Mouse (Mus musculus): Measurements from ENCODE around the gene Calm1.
"Not testable (repeated sequence)": the region's sequence is repeated elsewhere in the genome, so short reads cannot be mapped to it uniquely, and the experiment has no call there.

Gene Calm1

GRCm38 (mm10) chr12:100198967-100199660 is at the start of gene Calm1:
TSS of gene Calm1 (plus strand) at chr12:100199435.
- peak; percentile 95 for DNase-seq (ENCODE audit: low spot score)

GRCm38 (mm10) chr12:100152466-100152865 is 46.8 kb upstream of the Calm1 start:
- no peak for DNase-seq (ENCODE audit: low spot score)

- peak; percentile 94 for DNase-seq (ENCODE audit: low spot score)
These were observed 39.8 kb upstream of the Calm1 start, which contains the start of gene Nrde2 for GRCm38 (mm10) chr12:100159261-100159975. TSS of gene Nrde2 (minus strand) at chr12:100159653.

GRCm38 (mm10) chr12:100164991-100165500 is 34.2 kb upstream of the Calm1 start:
- DNase-seq (ENCODE audit: low spot score) = no peak

GRCm38 (mm10) chr12:100166177-100166576 is 33.1 kb upstream of the Calm1 start:
- peak; percentile 86 for DNase-seq (ENCODE audit: low spot score)

- DNase-seq (ENCODE audit: low spot score) = no peak
These were observed 32.3 kb upstream of the Calm1 start for GRCm38 (mm10) chr12:100166939-100167338.

- no peak for DNase-seq (ENCODE audit: low spot score)
These were observed 31.7 kb upstream of the Calm1 start for GRCm38 (mm10) chr12:100167502-100167901.

- DNase-seq (ENCODE audit: low spot score) = peak; percentile 72
These were observed 31.0 kb upstream of the Calm1 start for GRCm38 (mm10) chr12:100167931-100168871.

GRCm38 (mm10) chr12:100172481-100172880 is 26.8 kb upstream of the Calm1 start:
- DNase-seq (ENCODE audit: low spot score) = no peak

GRCm38 (mm10) chr12:100176469-100177056 is 22.7 kb upstream of the Calm1 start:
- peak; percentile 79 for DNase-seq (ENCODE audit: low spot score)

- DNase-seq (ENCODE audit: low spot score) = peak; percentile 59
These were observed 20.3 kb upstream of the Calm1 start for GRCm38 (mm10) chr12:100178898-100179440.

- no peak for DNase-seq (ENCODE audit: low spot score)
These were observed 18.4 kb upstream of the Calm1 start for GRCm38 (mm10) chr12:100180802-100181201.

GRCm38 (mm10) chr12:100182676-100183075 is 16.6 kb upstream of the Calm1 start:
- no peak for DNase-seq (ENCODE audit: low spot score)

GRCm38 (mm10) chr12:100183970-100184369 is 15.3 kb upstream of the Calm1 start:
- no peak for DNase-seq (ENCODE audit: low spot score)

- DNase-seq (ENCODE audit: low spot score) = not testable (repeated sequence)
These were observed 14.3 kb upstream of the Calm1 start for GRCm38 (mm10) chr12:100184976-100185375.

GRCm38 (mm10) chr12:100185897-100186296 is 13.3 kb upstream of the Calm1 start:
- DNase-seq (ENCODE audit: low spot score) = no peak

- DNase-seq (ENCODE audit: low spot score) = peak; percentile 45
These were observed 12.9 kb upstream of the Calm1 start for GRCm38 (mm10) chr12:100186376-100186775.

- peak; percentile 98 for DNase-seq (ENCODE audit: low spot score)
These were observed 12.1 kb upstream of the Calm1 start for GRCm38 (mm10) chr12:100187013-100187755.

- DNase-seq (ENCODE audit: low spot score) = no peak
These were observed 11.3 kb upstream of the Calm1 start for GRCm38 (mm10) chr12:100187756-100188430.

GRCm38 (mm10) chr12:100190802-100191201 is 8.4 kb upstream of the Calm1 start:
- DNase-seq (ENCODE audit: low spot score) = no peak

All from retina, embryonic 14.5 days (tissue).